Mouse (Mus musculus): Measurements from ENCODE around the gene Timm9. TPM values are rescaled to one million over a fixed set of nuclear protein-coding genes. Genes with fewer than 3 reads are reported as not detected.

The Timm9 gene
- polyA plus RNA-seq, 1 experiment from 2014 or later = 59.6 TPM

GRCm38 (mm10) chr12:71148801-71149200, 12.3 kb upstream of the Timm9 start:
- no peak overlapping the region for H3K9ac ChIP-seq (ENCODE audit: low read length)
- no peaks in the 10 kb centered on the region for H3K4me1 ChIP-seq (replicated peaks; ENCODE audit: control insufficient read depth, insufficient read depth, low read length)
- no peaks in the 10 kb centered on the region for H3K27me3 ChIP-seq (ENCODE audit: control insufficient read depth, insufficient read depth, low read depth, low read length)
- H3K27ac ChIP-seq (ENCODE audit: low read length) = no peak overlapping the region
- peaks cover 28% of the 10 kb centered on the region for H3K36me3 ChIP-seq (ENCODE audit: control insufficient read depth, insufficient read depth, low read length)
- no peak overlapping the region for H3K4me3 ChIP-seq (ENCODE audit: low read length)
- ATAC-seq (ENCODE audit: low read depth) = no peak
- 96% methylated on average over 9 of the region's 9 CpGs for WGBS
- no peaks in the 10 kb centered on the region for H3K9me3 ChIP-seq (ENCODE audit: control insufficient read depth, low read length)
- no peak overlapping the region for H3K4me2 ChIP-seq (ENCODE audit: low read depth, low read length)

- no peak overlapping the region for H3K4me2 ChIP-seq (ENCODE audit: low read depth, low read length)
- 74% methylated on average over 3 of the region's 3 CpGs for WGBS
- peaks cover 30% of the 10 kb centered on the region for H3K36me3 ChIP-seq (ENCODE audit: control insufficient read depth, insufficient read depth, low read length)
Measured at GRCm38 (mm10) chr12:71147641-71148040, 11.2 kb upstream of the Timm9 start.

GRCm38 (mm10) chr12:71141189-71141588, 4.7 kb upstream of the Timm9 start:
- H3K36me3 ChIP-seq (ENCODE audit: control insufficient read depth, insufficient read depth, low read length) = peaks cover 32% of the 10 kb centered on the region

More at GRCm38 (mm10) chr12:71147641-71148040, 11.2 kb upstream of the Timm9 start:
- Histone ChIP-seq H3K27ac (ENCODE audit: low read length) (no peak overlapping the region), H3K9me3 (ENCODE audit: control insufficient read depth, low read length) (no peaks in the 10 kb centered on the region), H3K27me3 (ENCODE audit: control insufficient read depth, insufficient read depth, low read depth, low read length) (no peaks in the 10 kb centered on the region), H3K4me3 (ENCODE audit: low read length) (no peak overlapping the region), H3K9ac (ENCODE audit: low read length) (no peak overlapping the region), H3K4me1 (replicated peaks; ENCODE audit: control insufficient read depth, insufficient read depth, low read length) (no peaks in the 10 kb centered on the region)
- no peak for ATAC-seq (ENCODE audit: low read depth)

GRCm38 (mm10) chr12:71139258-71139828, 2.9 kb upstream of the Timm9 start:
- Histone ChIP-seq H3K27me3 (ENCODE audit: control insufficient read depth, insufficient read depth, low read depth, low read length) (no peaks in the 10 kb centered on the region), H3K4me3 (ENCODE audit: low read length) (no peak overlapping the region), H3K9me3 (ENCODE audit: control insufficient read depth, low read length) (no peaks in the 10 kb centered on the region), H3K4me2 (ENCODE audit: low read depth, low read length) (no peak overlapping the region), H3K4me1 (replicated peaks; ENCODE audit: control insufficient read depth, insufficient read depth, low read length) (peaks cover 19% of the 10 kb centered on the region), H3K36me3 (ENCODE audit: control insufficient read depth, insufficient read depth, low read length) (peaks cover 32% of the 10 kb centered on the region), H3K27ac (ENCODE audit: low read length) (no peak overlapping the region), H3K9ac (ENCODE audit: low read length) (no peak overlapping the region)
- no peak for ATAC-seq (ENCODE audit: low read depth)
- WGBS = 78% methylated on average over 5 of the region's 5 CpGs

More at GRCm38 (mm10) chr12:71141189-71141588, 4.7 kb upstream of the Timm9 start:
- Histone ChIP-seq H3K27ac (ENCODE audit: low read length) (no peak overlapping the region), H3K9me3 (ENCODE audit: control insufficient read depth, low read length) (no peaks in the 10 kb centered on the region), H3K4me2 (ENCODE audit: low read depth, low read length) (no peak overlapping the region), H3K27me3 (ENCODE audit: control insufficient read depth, insufficient read depth, low read depth, low read length) (no peaks in the 10 kb centered on the region), H3K4me3 (ENCODE audit: low read length) (no peak overlapping the region), H3K9ac (ENCODE audit: low read length) (no peak overlapping the region), H3K4me1 (replicated peaks; ENCODE audit: control insufficient read depth, insufficient read depth, low read length) (peaks cover 13% of the 10 kb centered on the region)
- no peak for ATAC-seq (ENCODE audit: low read depth)

GRCm38 (mm10) chr12:71137686-71138085, 1.2 kb upstream of the Timm9 start:
- Histone ChIP-seq H3K4me2 (ENCODE audit: low read depth, low read length) (peak overlapping the region; percentile 96), H3K4me1 (replicated peaks; ENCODE audit: control insufficient read depth, insufficient read depth, low read length) (peaks cover 19% of the 10 kb centered on the region), H3K27ac (ENCODE audit: low read length) (no peak overlapping the region), H3K27me3 (ENCODE audit: control insufficient read depth, insufficient read depth, low read depth, low read length) (no peaks in the 10 kb centered on the region), H3K9me3 (ENCODE audit: control insufficient read depth, low read length) (no peaks in the 10 kb centered on the region), H3K9ac (ENCODE audit: low read length) (peak overlapping the region; percentile 73), H3K4me3 (ENCODE audit: low read length) (peak overlapping the region; percentile 73), H3K36me3 (ENCODE audit: control insufficient read depth, insufficient read depth, low read length) (peaks cover 25% of the 10 kb centered on the region)
- no peak for ATAC-seq (ENCODE audit: low read depth)
- WGBS = 2% methylated on average over 11 of the region's 11 CpGs

- peak overlapping the region; percentile 63 for H3K27ac ChIP-seq (ENCODE audit: low read length)
- ATAC-seq (ENCODE audit: low read depth) = peak; percentile 86
- no peaks in the 10 kb centered on the region for H3K9me3 ChIP-seq (ENCODE audit: control insufficient read depth, low read length)
- H3K27me3 ChIP-seq (ENCODE audit: control insufficient read depth, insufficient read depth, low read depth, low read length) = no peaks in the 10 kb centered on the region
- peak overlapping the region; percentile 73 for H3K4me3 ChIP-seq (ENCODE audit: low read length)
- WGBS = under 1% methylated on average over 30 of the region's 30 CpGs
- H3K4me2 ChIP-seq (ENCODE audit: low read depth, low read length) = peak overlapping the region; percentile 96
- H3K4me1 ChIP-seq (replicated peaks; ENCODE audit: control insufficient read depth, insufficient read depth, low read length) = peaks cover 19% of the 10 kb centered on the region
- H3K9ac ChIP-seq (ENCODE audit: low read length) = peak overlapping the region; percentile 85
- peaks cover 19% of the 10 kb centered on the region for H3K36me3 ChIP-seq (ENCODE audit: control insufficient read depth, insufficient read depth, low read length)
Measured at GRCm38 (mm10) chr12:71136974-71137491, 549 bp upstream of the Timm9 start.

- Histone ChIP-seq H3K36me3 (ENCODE audit: control insufficient read depth, insufficient read depth, low read length) (peaks cover 10% of the 10 kb centered on the region; the same call in 1 of the 2 replicates), H3K9me3 (ENCODE audit: control insufficient read depth, low read length) (no peaks in the 10 kb centered on the region), H3K27ac (ENCODE audit: low read length) (no peak overlapping the region), H3K4me3 (ENCODE audit: low read length) (peak overlapping the region; percentile 73), H3K4me2 (ENCODE audit: low read depth, low read length) (peak overlapping the region; percentile 96), H3K9ac (ENCODE audit: low read length) (0 out of 2 replicates have a peak overlapping the region, but pooled peaks have one; percentile 31), H3K27me3 (ENCODE audit: control insufficient read depth, insufficient read depth, low read depth, low read length) (no peaks in the 10 kb centered on the region), H3K4me1 (replicated peaks; ENCODE audit: control insufficient read depth, insufficient read depth, low read length) (peaks cover 19% of the 10 kb centered on the region)
- ATAC-seq (ENCODE audit: low read depth) = no peak
- WGBS = 23% methylated on average over 5 of the region's 5 CpGs
Measured at GRCm38 (mm10) chr12:71135581-71135980, 903 bp downstream of the Timm9 start.

- Histone ChIP-seq H3K27ac (ENCODE audit: low read length) (no peak overlapping the region), H3K4me2 (ENCODE audit: low read depth, low read length) (no peak overlapping the region), H3K36me3 (ENCODE audit: control insufficient read depth, insufficient read depth, low read length) (peaks cover 15% of the 10 kb centered on the region; the same call in 1 of the 2 replicates), H3K9me3 (ENCODE audit: control insufficient read depth, low read length) (no peaks in the 10 kb centered on the region), H3K4me3 (ENCODE audit: low read length) (no peak overlapping the region), H3K4me1 (replicated peaks; ENCODE audit: control insufficient read depth, insufficient read depth, low read length) (no peaks in the 10 kb centered on the region), H3K27me3 (ENCODE audit: control insufficient read depth, insufficient read depth, low read depth, low read length) (no peaks in the 10 kb centered on the region), H3K9ac (ENCODE audit: low read length) (no peak overlapping the region)
- WGBS = 83% methylated on average over 9 of the region's 9 CpGs
- no peak for ATAC-seq (ENCODE audit: low read depth)
Measured at GRCm38 (mm10) chr12:71123286-71123685, 13.2 kb downstream of the Timm9 start.

GRCm38 (mm10) chr12:71122731-71123130, 13.8 kb downstream of the Timm9 start:
- 85% methylated on average over 10 of the region's 10 CpGs for WGBS
- no peak overlapping the region for H3K9ac ChIP-seq (ENCODE audit: low read length)
- H3K27ac ChIP-seq (ENCODE audit: low read length) = no peak overlapping the region
- H3K4me2 ChIP-seq (ENCODE audit: low read depth, low read length) = no peak overlapping the region
- ATAC-seq (ENCODE audit: low read depth) = no peak
- no peak overlapping the region for H3K4me3 ChIP-seq (ENCODE audit: low read length)
- peaks cover 15% of the 10 kb centered on the region; the same call in 1 of the 2 replicates for H3K36me3 ChIP-seq (ENCODE audit: control insufficient read depth, insufficient read depth, low read length)
- no peaks in the 10 kb centered on the region for H3K9me3 ChIP-seq (ENCODE audit: control insufficient read depth, low read length)
- H3K27me3 ChIP-seq (ENCODE audit: control insufficient read depth, insufficient read depth, low read depth, low read length) = no peaks in the 10 kb centered on the region
- H3K4me1 ChIP-seq (replicated peaks; ENCODE audit: control insufficient read depth, insufficient read depth, low read length) = no peaks in the 10 kb centered on the region
